Mouse (Mus musculus) monocyte, adult 5-6 weeks (primary cell): ENCODE measurements around the gene Rpl38. TPM values are rescaled to one million over a fixed set of nuclear protein-coding genes. Genes with fewer than 3 reads are reported as not detected.

ENCODE experiments used
- ATAC-seq: fragments of 153-309, 156-312 bp; replicated peaks from 2 replicates; pipeline ENCODE4 v1.8.0; 2017; ENCODE audit warnings: mild to moderate bottlenecking; ENCODE audit not compliant: low TSS enrichment, insufficient number of reproducible peaks, severe bottlenecking, poor library complexity, low FRiP score
- total RNA-seq: library from RNA; stranded (forward); fragments of 200-1000, 200-491, 200-594 nt; gene quantifications from 3 replicates; pipeline ENCODE4 v1.2.3, GENCODE M21; 2017

The Rpl38 gene
- total RNA-seq, 1 experiment from 2014 or later: 1,558 TPM

- no peak for ATAC-seq
Observed at GRCm38 (mm10) chr11:114654552-114654951, 13.8 kb upstream of the Rpl38 start.

- ATAC-seq: no peak
Observed at GRCm38 (mm10) chr11:114655350-114656008, 12.8 kb upstream of the Rpl38 start.

- ATAC-seq: no peak
Observed at GRCm38 (mm10) chr11:114656994-114657644, 11.2 kb upstream of the Rpl38 start.

- peak; percentile 54 for ATAC-seq
Observed at GRCm38 (mm10) chr11:114657737-114658136, 10.6 kb upstream of the Rpl38 start.

- no peak for ATAC-seq
Observed at GRCm38 (mm10) chr11:114662161-114662560, 6.2 kb upstream of the Rpl38 start.

GRCm38 (mm10) chr11:114662746-114663362 lies 5.5 kb upstream of the Rpl38 start:
- peak; percentile 77 for ATAC-seq

- ATAC-seq: no peak
Observed at GRCm38 (mm10) chr11:114664164-114664563, 4.2 kb upstream of the Rpl38 start.

- no peak for ATAC-seq
Observed at GRCm38 (mm10) chr11:114665463-114665862, 2.9 kb upstream of the Rpl38 start.

GRCm38 (mm10) chr11:114666786-114667185 lies 1.5 kb upstream of the Rpl38 start:
- ATAC-seq: no peak

- no peak for ATAC-seq
Observed at GRCm38 (mm10) chr11:114667236-114667931, 940 bp upstream of the Rpl38 start.

GRCm38 (mm10) chr11:114667932-114668285 lies 415 bp upstream of the Rpl38 start:
- ATAC-seq: 0 out of 2 replicates have a peak, but pooled peaks have one; percentile 18

- peak; percentile 51 for ATAC-seq
Observed at GRCm38 (mm10) chr11:114668741-114669623, 658 bp downstream of the Rpl38 start.

GRCm38 (mm10) chr11:114669651-114670168 lies 1.4 kb downstream of the Rpl38 start:
- no peak for ATAC-seq

GRCm38 (mm10) chr11:114671147-114671546 lies 2.8 kb downstream of the Rpl38 start:
- no peak for ATAC-seq

GRCm38 (mm10) chr11:114672794-114673718 lies 4.7 kb downstream of the Rpl38 start:
- no peak for ATAC-seq

- no peak for ATAC-seq
Observed at GRCm38 (mm10) chr11:114673719-114674050, 5.4 kb downstream of the Rpl38 start.

- ATAC-seq: no peak
Observed at GRCm38 (mm10) chr11:114674180-114674579, 5.9 kb downstream of the Rpl38 start.
